Mouse (Mus musculus): ENCODE data around the gene Prkrip1. TPM values are rescaled to one million over a fixed set of nuclear protein-coding genes. Genes with fewer than 3 reads are reported as not detected.

Prkrip1 gene
- 7.6 and 33.4 TPM in 2 replicates for polyA plus RNA-seq (2012; ENCODE audit: low replicate concordance)

DNA sequence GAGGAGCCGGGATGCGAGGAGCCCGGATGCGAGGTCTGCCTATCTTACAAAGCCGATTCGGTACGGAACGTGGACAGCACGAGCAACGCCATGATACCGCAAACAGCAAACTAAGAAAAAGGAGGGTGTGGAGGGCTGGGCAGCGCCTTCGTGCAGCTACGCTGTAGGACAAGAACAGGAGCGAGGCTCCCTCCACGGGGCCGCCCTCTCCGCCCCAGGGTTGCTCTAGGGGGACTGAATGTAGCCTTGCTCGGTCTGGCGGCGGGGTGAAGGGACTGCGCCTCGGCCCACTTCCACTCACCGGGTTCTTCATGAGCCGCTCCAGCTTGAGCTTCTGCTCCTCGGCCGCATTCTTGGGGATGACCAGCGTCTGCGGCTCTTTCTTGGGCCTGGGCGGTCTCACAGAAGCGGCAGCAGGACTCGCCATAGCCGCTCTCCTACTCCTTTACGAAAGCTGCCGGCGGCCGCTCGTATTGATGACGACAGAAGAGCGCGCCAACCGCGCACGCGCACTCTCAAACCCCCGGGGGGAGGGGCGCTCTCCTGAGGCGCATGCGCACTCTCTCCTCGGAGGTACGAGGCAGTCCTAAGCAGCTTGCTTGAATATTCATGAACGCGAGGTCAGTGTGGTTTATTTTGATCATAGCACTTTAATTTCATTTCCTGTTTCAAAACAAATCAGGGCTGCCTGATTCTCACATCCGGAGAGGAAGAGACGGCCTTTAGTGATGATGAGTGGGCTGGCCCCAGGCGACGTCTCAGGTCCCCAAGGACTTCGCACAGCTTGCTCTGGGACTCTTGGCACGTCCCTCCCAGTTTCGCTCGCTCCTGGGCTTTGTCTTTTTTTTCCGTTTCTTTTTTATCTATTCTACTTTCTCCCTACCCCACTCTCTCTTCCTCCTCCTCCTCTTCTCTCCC is at the start of gene Prkrip1:
TSS of gene Prkrip1 (minus strand) at position 490 of the 918 bp plus-strand sequence.

DNA sequence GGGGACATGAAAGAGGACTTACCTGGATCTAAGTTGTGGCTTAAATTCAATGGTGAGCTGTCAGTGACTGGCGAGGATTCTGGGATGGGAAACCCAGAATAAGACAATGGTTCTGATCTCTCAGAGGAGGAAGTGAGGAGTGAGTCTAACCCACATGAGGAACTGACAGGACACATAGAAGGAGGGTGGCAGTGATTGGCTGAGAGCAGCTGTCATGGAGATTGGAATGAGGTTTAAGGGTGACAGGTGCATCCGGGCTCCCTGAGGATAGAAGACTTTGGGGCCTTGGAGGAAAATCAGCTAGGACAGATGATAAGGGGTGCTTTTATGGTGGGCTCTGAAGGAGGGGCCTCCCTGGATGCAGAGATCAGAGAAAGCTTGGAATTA is 47.7 kb upstream of the Prkrip1 start, which contains the start of gene Sh2b2:
TSS of gene Sh2b2 (minus strand) at position 105 of the 387 bp plus-strand sequence.

DNA sequence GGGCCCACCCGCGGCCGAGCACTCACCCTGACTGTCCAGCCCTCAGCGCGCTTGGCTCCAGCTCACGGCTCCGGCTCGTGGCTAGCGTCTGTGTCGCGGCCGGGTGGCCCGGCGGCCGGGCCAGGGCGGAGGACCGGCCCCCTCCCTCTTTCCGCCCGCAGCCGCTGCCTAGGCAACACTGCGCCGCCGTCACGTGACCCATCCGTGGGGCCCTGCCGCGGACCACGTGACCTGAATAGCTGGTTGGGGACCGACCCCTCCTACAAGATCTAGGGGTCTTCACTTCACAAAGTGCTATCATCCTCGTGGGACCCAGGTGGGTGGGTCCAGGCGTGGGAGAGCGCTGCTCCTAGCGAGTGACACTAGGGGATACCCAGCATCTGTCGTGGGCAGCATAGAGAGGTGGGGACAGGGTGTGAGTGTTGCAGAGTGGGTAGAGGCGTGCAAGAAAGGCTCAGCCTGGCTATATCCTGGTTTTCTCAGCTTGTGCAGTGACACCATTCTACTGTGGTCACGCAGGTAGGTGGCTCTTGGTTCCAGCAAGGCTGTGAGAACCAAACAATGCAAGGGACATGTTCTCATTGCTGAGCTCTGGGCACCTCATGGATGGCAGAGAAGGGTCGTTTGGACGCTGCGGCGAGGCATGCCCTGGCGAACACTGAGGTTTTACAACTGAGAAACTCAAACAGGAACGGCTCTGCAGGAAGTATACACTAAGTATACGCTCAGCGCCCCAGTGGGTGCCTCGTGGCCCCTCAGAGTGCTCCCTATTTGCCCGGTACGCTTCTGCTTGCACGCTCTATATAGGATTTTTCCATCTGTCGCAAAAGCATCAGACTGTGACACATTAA is 28.0 kb downstream of the Prkrip1 start, which contains the start of gene Orai2:
TSS of gene Orai2 (minus strand) at position 202 of the 851 bp plus-strand sequence.

DNA sequence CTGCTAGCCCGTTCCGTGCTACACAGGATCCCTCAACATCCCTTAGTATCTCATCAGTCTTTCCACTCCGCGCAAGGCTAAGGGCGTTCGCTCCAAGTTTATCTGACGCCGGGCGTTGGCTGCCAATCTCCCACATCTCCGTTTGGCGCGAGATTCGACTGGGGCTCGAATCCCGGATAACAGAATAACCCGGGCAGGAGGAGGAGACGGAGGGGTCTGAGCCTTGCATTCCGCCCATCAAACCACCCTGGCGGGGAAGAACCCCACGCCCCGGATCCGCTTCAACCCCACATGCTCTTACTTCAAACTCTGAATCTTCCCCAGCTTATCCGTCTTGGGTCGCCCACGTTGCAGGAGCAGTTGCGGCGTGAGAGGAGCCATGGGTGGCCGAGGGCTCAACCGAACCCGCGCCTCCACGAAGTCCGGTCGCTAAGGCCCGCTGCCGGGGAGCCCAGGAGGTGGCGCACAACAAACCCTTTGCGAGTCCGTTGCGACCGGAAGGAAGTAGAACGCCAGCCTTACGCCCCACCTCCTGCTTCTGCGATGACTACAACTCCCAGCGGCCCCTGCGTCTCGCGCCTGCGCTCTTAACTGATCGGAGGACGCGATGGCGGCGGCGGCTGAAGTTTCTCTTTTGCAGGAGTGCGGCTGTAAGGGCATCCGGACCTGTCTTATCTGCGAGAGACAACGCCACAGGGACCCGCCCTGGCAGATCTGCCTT is 63.0 kb downstream of the Prkrip1 start, which contains the start of the genes Lrwd1 and Alkbh4:
TSS of gene Lrwd1 (minus strand) at position 504 of the 721 bp plus-strand sequence.
TSS of gene Alkbh4 (plus strand) at position 576 of the 721 bp plus-strand sequence.

Other genes with a start within 250 kb of the Prkrip1 start
- 1.6 and 2.0 TPM in 2 replicates for gene Ssc4d, start 224.4 kb downstream of the Prkrip1 start, polyA plus RNA-seq (2012; ENCODE audit: low replicate concordance)
- gene Zp3, start 218.9 kb downstream of the Prkrip1 start, polyA plus RNA-seq (2012; ENCODE audit: low replicate concordance): not detected in 2 replicates
- gene Dtx2, start 204.2 kb downstream of the Prkrip1 start, polyA plus RNA-seq (2012; ENCODE audit: low replicate concordance): 46.6 and 52.9 TPM in 2 replicates
- 0.10 TPM in 1 of 2 replicates, not detected in the other for gene Upk3b, start 160.5 kb downstream of the Prkrip1 start, polyA plus RNA-seq (2012; ENCODE audit: low replicate concordance)
- gene Upk3bl, start 144.5 kb downstream of the Prkrip1 start, polyA plus RNA-seq (2012; ENCODE audit: low replicate concordance): not detected in 2 replicates
- gene Rasa4, start 115.0 kb downstream of the Prkrip1 start, polyA plus RNA-seq (2012; ENCODE audit: low replicate concordance): 24.3 and 31.9 TPM in 2 replicates
- gene Polr2j, start 82.3 kb downstream of the Prkrip1 start, polyA plus RNA-seq (2012; ENCODE audit: low replicate concordance): 14.8 and 59.0 TPM in 2 replicates
- gene Lrwd1, start 62.9 kb downstream of the Prkrip1 start, polyA plus RNA-seq (2012; ENCODE audit: low replicate concordance): 48.0 and 50.0 TPM in 2 replicates
- gene Alkbh4, start 62.8 kb downstream of the Prkrip1 start, polyA plus RNA-seq (2012; ENCODE audit: low replicate concordance): 37.0 and 70.1 TPM in 2 replicates
- 93.8 and 109 TPM in 2 replicates for gene Orai2, start 28.2 kb downstream of the Prkrip1 start, polyA plus RNA-seq (2012; ENCODE audit: low replicate concordance)
- 50.0 and 111 TPM in 2 replicates for gene Sh2b2, start 47.6 kb upstream of the Prkrip1 start, polyA plus RNA-seq (2012; ENCODE audit: low replicate concordance)